Mouse (Mus musculus): ENCODE results near the gene Gna13.

Gene Gna13

GRCm38 (mm10) chr11:109420567-109420962 lies 57.9 kb downstream of the Gna13 start:
- in situ Hi-C loops (cut with MseI, MboI): loop anchor here (5.0 kb wide), 2 partner anchors 83 to 93 kb away; no protein-coding TSS in a partner anchor

- in situ Hi-C loops (cut with MseI, MboI): loop anchor here (5.0 kb wide), 2 partner anchors 84 to 94 kb away; no protein-coding TSS in a partner anchor
Observed at GRCm38 (mm10) chr11:109421205-109421604, 58.6 kb downstream of the Gna13 start.

GRCm38 (mm10) chr11:109422263-109422662 lies 59.6 kb downstream of the Gna13 start:
- in situ Hi-C loops (cut with MseI, MboI): loop anchor here (5.0 kb wide), 2 partner anchors 85 to 95 kb away; no protein-coding TSS in a partner anchor

- in situ Hi-C loops (cut with MseI, MboI): loop anchor here (5.0 kb wide), 2 partner anchors 86 to 96 kb away; no protein-coding TSS in a partner anchor
Observed at GRCm38 (mm10) chr11:109423294-109423693, 60.7 kb downstream of the Gna13 start.

- in situ Hi-C loops (cut with MseI, MboI): loop anchor here in 1 of 2 experiments (25.0 kb wide), 1 partner anchor 437 kb away; no protein-coding TSS in a partner anchor
Observed at GRCm38 (mm10) chr11:109425392-109426271, 63.0 kb downstream of the Gna13 start, which contains the start of gene Amz2. Amz2 (plus strand) TSS chr11:109425946.

- in situ Hi-C loops (cut with MseI, MboI): loop anchor here in 1 of 2 experiments (25.0 kb wide), 1 partner anchor 436 kb away; no protein-coding TSS in a partner anchor
Observed at GRCm38 (mm10) chr11:109426272-109426586, 63.6 kb downstream of the Gna13 start.

GRCm38 (mm10) chr11:109427353-109427752 lies 64.7 kb downstream of the Gna13 start:
- in situ Hi-C loops (cut with MseI, MboI): loop anchor here in 1 of 2 experiments (25.0 kb wide), 1 partner anchor 435 kb away; no protein-coding TSS in a partner anchor

- in situ Hi-C loops (cut with MseI, MboI): loop anchor here in 1 of 2 experiments (25.0 kb wide), 1 partner anchor 428 kb away; no protein-coding TSS in a partner anchor
Observed at GRCm38 (mm10) chr11:109434233-109434798, 71.7 kb downstream of the Gna13 start.

GRCm38 (mm10) chr11:109436889-109437288 lies 74.3 kb downstream of the Gna13 start:
- in situ Hi-C loops (cut with MseI, MboI): loop anchor here in 1 of 2 experiments (25.0 kb wide), 1 partner anchor 425 kb away; no protein-coding TSS in a partner anchor

- in situ Hi-C loops (cut with MseI, MboI): loop anchor here in 1 of 2 experiments (25.0 kb wide), 1 partner anchor 423 kb away; no protein-coding TSS in a partner anchor
Observed at GRCm38 (mm10) chr11:109439209-109439608, 76.6 kb downstream of the Gna13 start.

- in situ Hi-C loops (cut with MseI, MboI): loop anchor here (5.0 to 25.0 kb wide), 4 partner anchors 142 to 425 kb away; no protein-coding TSS in a partner anchor
Observed at GRCm38 (mm10) chr11:109439829-109440340, 77.3 kb downstream of the Gna13 start.

- in situ Hi-C loops (cut with MseI, MboI): loop anchor here (5.0 to 25.0 kb wide), 4 partner anchors 142 to 424 kb away; no protein-coding TSS in a partner anchor
Observed at GRCm38 (mm10) chr11:109440641-109441040, 78.0 kb downstream of the Gna13 start.

- in situ Hi-C loops (cut with MseI, MboI): loop anchor here (5.0 to 25.0 kb wide), 4 partner anchors 141 to 424 kb away; no protein-coding TSS in a partner anchor
Observed at GRCm38 (mm10) chr11:109441119-109441518, 78.5 kb downstream of the Gna13 start.

GRCm38 (mm10) chr11:109442166-109442730 lies 79.6 kb downstream of the Gna13 start:
- in situ Hi-C loops (cut with MseI, MboI): loop anchor here (5.0 to 25.0 kb wide), 4 partner anchors 140 to 423 kb away; no protein-coding TSS in a partner anchor

- in situ Hi-C loops (cut with MseI, MboI): loop anchor here (5.0 to 25.0 kb wide), 4 partner anchors 139 to 421 kb away; no protein-coding TSS in a partner anchor
Observed at GRCm38 (mm10) chr11:109443468-109444263, 81.0 kb downstream of the Gna13 start.

GRCm38 (mm10) chr11:109444600-109444999 lies 82.0 kb downstream of the Gna13 start:
- in situ Hi-C loops (cut with MseI, MboI): loop anchor here (5.0 to 25.0 kb wide), 4 partner anchors 138 to 420 kb away; no protein-coding TSS in a partner anchor

- in situ Hi-C loops (cut with MseI, MboI): loop anchor here (5.0 to 25.0 kb wide), 3 partner anchors 137 to 419 kb away; no protein-coding TSS in a partner anchor
Observed at GRCm38 (mm10) chr11:109445438-109446035, 82.9 kb downstream of the Gna13 start.

Measured in mouse trophoblast stem cell (cell line).